Mouse (Mus musculus): ENCODE measurements around the gene Tmem132c.

GRCm38 (mm10) chr5:127235203-127235602 lies 6.4 kb upstream of the Tmem132c start:
- TF ChIP-seq CTCF (conservative IDR thresholded peaks at IDR 0.05; ENCODE audit: low read length) = peak; percentile 89
- no peak for TF ChIP-seq POU5F1 (IDR thresholded peaks at IDR 0.05; ENCODE audit: borderline replicate concordance, low read length)

Measured in E14TG2a.4 (cell line).